Mouse (Mus musculus): ENCODE data around the gene Lrrk1.

Gene Lrrk1

DNA sequence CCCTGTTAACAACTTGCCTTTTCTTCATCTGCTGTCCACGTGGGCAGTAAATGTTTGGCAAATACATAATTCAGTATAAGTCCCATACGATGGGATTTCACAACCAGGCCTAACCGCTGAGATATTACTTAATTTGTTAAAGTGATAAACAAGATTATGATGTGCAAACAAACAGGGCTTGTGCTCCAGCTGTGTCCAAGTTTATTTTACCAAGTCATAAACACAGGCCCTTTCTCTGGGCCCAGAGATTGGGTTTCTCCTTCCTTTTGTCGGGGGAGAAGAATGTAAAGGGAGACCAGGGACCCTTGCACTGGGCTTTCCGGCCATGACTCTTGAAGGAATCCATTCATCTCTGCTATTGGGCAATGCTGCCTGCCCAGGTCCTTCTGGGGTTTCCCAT is 129.2 kb downstream of the Lrrk1 start:
- in situ Hi-C loops (cut with MseI, MboI) = loop anchor here in 1 of 2 experiments (10.0 kb wide), 1 partner anchor 154 kb away; the partner anchor contains the start of gene Chsy1

DNA sequence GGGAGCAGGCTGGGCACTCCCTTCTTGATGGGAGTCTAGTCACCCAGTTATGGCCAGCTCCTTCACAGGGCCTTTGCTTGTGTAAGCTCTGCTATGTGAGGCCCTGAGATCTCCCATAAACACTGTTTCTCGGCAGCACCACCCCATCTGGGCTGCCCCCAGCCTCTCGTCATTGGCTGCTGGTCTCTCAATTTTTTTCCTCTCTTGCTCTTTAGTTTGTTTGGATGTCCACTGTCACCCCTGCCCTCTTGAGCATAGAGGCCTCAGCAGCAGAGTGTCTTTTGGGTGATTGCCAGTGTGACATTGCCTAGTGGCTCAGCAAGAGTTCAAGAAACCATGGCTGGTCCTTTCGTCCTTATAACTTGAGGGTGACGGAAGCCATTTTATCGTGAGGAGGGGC is 130.9 kb downstream of the Lrrk1 start:
- in situ Hi-C loops (cut with MseI, MboI) = loop anchor here in 1 of 2 experiments (10.0 kb wide), 1 partner anchor 152 kb away; the partner anchor contains the start of gene Chsy1

DNA sequence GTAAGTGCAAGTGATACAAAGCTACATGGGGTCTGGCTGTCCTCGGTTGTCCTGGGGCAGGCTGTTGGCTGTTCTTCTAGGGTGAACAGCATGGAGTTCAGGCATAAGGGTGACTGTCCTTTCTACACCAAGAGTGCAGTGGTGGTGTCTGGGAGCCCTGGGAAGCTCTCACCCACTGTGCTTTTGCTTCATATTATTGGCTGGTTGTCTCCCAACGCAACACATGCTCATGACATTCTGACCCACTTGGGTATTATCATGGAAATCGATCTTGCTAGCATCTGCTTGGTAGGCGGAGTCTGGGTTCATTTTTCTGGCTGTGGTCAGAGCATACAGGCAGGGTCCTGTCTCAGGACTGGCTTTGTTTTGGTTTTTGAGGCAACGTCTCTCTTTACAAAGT is 131.7 kb downstream of the Lrrk1 start:
- in situ Hi-C loops (cut with MseI, MboI) = loop anchor here in 1 of 2 experiments (10.0 kb wide), 1 partner anchor 152 kb away; the partner anchor contains the start of gene Chsy1

DNA sequence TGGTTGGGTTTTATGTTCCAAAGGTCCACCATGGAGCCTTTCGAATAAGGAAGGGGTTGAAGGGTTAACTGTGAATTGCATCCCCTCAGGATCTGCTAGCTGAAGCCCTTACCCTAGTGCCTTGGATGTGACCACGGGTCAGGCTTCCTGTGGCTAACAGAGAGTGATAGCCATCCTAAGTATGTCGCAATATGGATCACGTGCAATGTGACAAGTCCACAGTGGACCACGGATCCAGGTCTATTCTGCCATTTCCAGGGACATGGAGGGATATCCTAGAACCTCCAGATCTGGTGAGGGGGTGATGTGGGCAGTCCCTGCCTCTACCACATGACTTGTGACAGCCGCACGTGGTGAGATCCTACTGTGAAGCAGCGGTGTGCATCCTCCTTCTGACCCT is 133.2 kb downstream of the Lrrk1 start:
- in situ Hi-C loops (cut with MseI, MboI) = loop anchor here in 1 of 2 experiments (10.0 kb wide), 1 partner anchor 150 kb away; the partner anchor contains the start of gene Chsy1

DNA sequence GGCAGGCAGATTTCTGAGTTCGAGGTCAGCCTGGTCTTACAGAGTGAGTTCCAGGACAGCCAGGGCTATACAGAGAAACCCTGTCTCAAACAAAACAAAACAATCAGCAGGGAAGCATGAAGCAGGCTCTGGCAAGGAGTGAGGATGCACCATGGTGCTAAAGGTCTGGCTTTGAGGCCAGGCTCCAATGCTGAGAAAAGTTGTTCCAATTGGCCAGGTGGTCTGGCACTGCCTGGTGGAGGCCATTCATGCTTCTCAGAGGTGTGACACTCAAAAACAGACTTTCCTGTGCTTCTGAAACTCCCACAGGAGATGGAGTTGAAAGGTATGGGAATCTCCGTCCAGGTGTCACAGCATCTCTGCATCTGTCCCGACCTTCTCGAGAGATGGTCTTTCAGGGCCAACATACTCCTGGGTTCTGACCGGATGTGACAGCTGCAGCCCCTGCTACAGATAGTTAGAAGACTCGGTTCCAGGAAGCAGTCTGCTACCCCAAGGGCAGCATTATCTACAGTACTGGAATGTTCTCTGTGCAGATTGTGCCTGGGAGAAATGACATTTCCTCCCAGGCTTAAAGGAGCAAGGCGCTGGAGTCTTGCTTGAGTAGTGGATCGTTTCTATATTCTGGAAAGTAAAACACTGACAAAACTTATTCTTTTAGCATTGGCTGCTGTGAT is 134.0 kb downstream of the Lrrk1 start:
- in situ Hi-C loops (cut with MseI, MboI) = loop anchor here in 1 of 2 experiments (10.0 kb wide), 1 partner anchor 149 kb away; the partner anchor contains the start of gene Chsy1

DNA sequence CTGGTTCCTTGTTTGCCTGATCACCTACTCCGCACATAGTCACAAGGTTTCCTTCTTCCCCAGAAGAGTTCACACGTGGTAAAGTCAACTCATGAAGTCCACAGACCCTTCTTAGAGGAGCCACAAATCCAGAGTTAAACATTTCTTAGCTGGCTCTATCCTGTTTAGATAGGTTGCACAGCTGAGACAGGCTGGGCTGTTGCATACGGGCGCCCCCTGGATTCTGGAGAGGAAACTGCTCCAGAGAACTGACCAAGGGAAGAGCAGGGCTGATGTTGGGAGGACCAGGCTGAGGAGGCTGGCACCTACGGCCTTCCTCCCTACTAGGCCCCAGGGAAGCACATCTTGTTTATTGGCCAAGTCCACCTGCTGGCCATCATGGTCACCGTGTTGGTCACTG is 138.1 kb downstream of the Lrrk1 start:
- in situ Hi-C loops (cut with MseI, MboI) = loop anchor here in 1 of 2 experiments (10.0 kb wide), 1 partner anchor 145 kb away; the partner anchor contains the start of gene Chsy1

DNA sequence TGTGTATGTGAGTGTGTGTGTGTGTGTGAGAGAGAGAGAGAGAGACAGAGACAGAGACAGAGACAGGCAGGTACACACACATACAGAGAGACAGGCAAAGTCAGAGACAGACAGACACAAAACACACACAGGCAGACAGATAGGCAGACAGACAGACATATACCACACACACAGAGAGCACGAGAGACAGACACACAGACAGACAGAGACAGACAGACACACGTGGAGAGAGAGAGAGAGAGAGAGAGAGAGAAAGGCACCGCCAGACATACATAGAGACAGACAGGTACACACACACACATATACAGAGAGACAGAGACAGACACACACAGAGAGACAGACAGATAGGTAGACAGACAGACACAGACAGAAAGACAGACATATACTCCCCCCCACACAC is 138.7 kb downstream of the Lrrk1 start:
- in situ Hi-C loops (cut with MseI, MboI) = no loop called here

DNA sequence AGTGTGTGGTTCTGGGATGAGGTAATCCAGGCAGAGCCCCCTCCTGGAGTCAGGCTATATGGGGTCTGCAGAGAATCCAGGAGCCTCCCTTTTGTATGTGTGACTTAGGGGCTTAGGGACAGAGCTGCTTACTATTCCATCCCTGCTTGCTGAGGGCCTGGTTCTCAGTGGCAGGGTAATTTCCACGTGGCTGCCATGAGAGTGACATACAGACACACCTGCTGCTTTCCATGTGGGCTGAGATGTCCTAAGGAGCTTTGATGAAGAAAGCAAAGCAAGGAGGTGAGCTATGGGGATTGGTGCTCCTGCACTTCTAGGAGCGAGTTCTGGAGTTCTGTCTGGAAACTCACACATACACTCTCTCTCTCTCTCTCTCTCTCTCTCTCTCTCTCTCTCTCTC is 139.1 kb downstream of the Lrrk1 start:
- in situ Hi-C loops (cut with MseI, MboI) = no loop called here

DNA sequence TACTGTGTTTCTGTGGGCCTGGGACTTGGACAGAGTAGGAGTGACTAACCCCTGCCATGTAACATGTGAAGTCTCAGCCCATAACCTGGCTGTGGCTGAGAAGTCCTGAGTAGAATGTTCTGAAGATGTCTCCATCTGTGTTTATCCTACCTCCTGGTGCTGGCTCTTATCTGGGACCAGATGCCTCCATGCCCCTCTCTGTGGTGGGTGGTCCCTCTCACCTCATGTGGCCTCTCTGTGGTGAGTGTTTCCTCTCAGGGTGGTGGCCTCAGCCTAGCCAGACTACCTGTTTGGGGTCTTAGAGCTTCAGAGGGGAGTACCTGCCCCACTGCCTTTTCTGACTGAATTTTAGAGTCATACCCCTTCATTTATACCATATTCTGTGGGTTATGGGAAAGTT is 139.9 kb downstream of the Lrrk1 start:
- in situ Hi-C loops (cut with MseI, MboI) = no loop called here

DNA sequence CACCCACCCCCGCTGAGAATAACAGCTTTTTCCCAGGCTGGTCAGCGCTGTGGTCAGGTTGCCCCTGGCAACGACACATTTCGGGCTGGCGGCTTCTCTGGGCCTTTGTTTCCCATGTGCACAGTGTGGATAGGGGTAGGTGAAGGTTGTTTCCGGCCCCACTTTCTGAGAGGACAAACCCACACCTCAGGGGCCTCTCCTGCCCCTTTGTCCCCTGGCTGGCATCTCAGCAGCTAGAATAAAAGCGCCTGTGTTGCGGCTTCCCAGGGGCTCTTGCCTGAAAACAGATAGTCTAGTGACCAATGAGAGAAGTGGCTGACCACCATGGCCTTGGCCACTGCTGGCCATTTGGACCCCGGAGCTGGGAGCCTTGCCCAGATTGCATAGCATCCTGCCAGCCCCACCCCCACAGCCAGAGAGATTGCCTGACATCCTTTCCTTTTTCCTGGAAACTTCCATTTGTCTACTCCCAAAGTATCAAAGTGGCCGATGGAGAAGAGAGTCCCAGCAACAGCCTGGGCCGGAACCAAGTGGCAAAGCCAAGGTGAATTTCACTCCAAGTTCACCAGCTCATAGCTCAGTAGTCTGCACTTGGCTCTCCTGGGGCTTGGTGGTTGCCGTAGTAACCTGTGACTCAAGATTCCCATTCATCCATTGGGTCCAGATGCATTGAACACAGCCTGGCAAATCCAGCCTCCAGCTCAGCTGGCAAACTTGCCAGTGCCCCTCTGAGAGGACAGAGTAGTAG is 140.7 kb downstream of the Lrrk1 start:
- in situ Hi-C loops (cut with MseI, MboI) = no loop called here

DNA sequence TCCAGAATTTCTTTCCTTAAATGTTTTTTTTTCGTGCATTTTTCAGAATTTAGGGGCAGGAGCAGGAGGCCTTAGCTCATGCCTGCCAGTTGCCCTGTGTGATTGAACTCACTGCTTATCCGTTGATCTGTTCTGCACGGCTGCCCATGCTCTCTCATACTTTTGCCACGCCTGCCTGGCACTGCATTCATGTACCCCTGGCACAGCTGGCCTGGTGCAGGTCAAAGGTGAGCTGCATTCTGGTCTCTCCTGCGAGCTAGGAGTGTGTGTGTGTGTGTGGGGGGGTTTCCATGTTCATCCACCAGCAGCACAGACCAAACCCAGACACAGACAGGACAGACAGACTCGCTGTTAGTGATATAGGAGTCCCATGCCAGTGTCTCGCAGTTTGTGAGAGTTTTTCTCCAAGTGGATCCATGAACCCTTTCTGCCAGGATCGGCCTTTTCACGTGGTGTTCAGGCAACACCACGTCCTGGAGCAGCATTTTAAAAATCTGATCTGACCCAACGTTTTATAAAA is 141.4 kb downstream of the Lrrk1 start:
- in situ Hi-C loops (cut with MseI, MboI) = no loop called here

DNA sequence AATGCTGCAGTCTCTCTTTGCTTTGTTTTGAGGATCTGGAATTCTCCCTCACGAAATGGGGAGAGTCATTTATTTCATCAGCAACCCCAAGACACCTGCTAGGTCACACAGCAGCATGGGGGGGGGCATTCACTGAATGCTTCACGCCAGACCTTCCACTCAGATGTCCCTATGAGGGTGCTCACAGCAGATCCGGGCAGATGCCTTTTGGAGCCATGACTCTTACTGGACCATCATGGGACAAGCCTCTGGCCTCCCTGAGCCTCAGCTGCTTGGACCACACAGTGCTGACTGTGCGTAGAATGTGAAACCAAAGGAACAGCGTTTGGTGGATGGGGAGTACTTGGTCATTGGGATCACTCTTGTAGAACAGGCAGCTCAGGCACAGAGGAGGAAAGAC is 142.5 kb downstream of the Lrrk1 start:
- in situ Hi-C loops (cut with MseI, MboI) = no loop called here

DNA sequence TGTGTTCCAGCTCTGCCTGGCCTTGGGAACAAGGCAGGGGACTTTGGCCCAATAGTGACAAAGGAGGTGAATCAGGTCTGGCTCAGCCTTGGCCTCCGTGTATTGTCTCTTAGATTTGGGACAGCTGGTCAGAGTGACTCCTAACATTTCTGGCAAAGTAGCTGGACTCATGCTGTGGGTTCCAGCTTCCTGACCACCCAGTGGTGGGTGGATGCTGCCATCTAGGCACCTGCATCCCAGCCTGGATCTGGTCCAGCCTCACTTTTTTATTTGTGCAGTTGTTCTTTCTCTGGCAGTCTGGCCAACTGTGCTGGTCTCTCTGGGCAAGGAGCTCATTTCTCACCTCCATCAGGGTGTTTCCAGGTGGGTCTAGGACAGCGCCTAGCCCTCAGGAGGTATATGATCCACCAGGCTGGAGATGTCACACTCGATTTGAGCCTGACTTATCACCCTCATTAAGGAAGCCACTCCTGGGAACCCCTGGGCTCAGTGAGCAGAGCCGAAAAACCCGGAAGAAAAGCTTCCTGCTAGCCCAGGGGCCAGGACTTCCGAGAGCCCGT is 144.3 kb downstream of the Lrrk1 start:
- in situ Hi-C loops (cut with MseI, MboI) = no loop called here

DNA sequence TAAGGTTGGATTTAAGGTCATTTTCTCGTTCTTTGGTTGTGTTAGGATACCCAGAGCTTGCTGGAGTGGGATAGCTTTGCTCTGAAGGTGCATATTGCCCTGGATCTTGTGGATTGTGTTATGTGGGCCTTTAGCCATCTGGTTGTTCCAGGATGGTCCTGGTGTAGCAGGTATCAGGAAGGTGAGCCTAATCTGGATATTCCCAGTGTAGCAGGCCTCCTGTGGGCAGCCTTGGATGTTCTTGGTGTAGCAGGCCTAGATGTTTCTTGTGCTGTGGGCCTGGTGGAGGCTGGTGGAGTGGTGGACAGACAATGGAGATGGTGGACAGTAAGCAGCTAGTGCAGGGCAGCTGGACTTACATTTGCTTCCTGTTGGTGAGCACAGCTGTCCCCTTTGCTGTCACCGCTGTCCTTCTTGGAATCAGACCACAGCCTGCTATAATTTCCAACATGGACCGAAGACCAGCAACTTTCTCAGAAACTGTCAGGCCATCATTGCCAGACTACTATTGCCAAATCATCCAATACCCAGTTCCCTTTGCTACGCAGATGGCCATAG is 146.2 kb downstream of the Lrrk1 start:
- in situ Hi-C loops (cut with MseI, MboI) = no loop called here

DNA sequence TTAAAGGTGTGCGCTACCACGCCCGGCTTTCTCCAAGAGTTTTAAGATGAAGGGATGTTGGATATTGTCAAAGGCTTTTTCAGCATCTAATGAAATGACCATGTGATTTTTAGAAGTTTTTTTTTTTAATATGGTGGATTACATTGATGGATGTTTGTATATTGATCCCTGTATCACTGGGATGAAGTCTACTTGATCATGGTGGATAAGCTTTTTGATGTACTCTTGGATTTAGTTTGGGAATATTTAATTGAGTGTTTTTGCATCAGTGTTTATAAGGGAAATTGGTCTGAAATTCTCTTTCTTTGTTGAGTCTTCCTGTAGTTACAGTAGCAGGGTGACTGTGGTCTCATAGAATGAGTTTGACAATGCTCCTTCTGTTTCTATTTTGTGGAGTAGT is 150.0 kb downstream of the Lrrk1 start:
- in situ Hi-C loops (cut with MseI, MboI) = no loop called here

DNA sequence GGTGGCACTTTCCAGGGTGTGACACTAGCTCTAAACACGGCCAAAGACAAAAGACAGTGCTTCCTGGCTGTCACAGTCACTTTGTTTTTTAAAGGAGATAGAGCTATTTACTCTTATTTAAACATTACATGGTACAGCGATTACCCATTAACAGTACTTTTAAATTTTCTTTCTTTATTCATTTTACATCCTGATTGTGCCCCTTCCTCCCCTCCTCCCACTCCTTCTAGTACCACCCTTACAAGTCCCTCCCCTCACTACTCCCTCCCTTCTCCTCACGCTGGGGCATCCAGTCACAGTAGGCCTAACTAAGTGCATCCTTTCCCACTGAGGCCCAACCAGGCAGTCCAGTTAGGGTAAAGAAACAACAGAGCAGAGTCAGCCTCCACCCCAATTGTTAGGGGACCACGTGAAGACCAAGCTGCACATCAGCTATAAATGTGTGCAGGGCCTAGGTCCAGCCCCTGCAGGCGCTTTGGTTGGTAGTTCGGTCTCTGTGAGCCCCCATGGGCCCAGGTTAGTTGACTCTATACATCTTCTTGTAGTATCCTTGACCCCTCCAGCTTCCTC is 154.1 kb downstream of the Lrrk1 start:
- in situ Hi-C loops (cut with MseI, MboI) = no loop called here

DNA sequence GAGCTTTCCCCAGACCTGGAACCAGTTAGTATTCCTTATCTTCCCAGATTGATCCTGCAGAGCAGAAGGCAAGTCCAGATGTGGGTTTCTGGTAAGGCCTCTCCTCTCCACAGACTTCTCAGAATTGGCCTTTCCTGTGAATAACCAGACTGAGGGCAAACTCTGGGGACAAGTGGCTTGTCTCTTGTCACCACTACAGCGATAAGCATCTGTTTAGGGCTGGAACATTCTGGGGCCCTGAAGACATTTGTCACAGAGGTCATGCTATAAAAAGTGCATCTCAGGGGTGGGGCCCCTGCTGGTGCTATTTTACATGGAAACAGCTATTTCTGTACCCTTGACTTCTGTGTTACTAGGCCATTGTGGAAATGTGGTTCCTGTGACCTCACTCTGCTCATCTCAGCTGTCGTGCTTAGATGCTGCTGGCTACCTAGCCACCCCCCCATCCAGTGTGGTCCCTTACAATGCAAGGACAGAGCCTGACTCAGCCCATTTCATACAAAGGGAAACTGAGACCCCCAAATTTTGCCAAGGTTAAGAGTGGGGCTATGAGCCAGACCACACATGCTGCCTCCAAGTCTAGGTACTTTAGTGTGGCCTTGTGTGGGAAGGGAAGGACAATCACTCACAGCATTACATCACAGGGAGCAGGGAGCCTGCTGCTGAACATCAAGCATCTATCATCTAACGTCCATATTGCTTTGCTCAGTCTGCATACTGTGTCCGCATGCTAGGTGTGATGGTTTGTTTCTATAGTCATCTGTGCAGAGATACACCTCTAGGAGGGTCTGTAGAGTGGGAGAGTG is 154.8 kb downstream of the Lrrk1 start:
- in situ Hi-C loops (cut with MseI, MboI) = no loop called here

DNA sequence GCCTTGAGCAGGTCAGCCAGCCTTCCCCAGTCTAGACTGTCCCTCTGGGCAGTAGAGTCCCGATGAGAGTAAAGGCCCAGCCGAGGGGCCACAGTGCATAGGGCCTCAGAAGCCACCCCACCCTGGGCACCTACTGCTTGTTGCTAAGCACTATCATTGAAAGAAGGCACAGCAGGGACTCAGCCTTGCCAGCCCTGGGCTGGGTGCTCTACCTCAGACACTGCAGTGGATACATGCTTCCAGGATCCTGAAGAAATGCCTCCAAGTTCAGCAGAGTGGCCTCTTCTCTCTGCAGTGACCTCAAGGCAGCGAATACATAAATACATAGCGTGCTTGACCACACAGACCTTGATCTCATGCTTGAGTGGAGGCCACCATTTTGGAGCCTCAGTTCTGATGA is 156.3 kb downstream of the Lrrk1 start:
- in situ Hi-C loops (cut with MseI, MboI) = no loop called here

DNA sequence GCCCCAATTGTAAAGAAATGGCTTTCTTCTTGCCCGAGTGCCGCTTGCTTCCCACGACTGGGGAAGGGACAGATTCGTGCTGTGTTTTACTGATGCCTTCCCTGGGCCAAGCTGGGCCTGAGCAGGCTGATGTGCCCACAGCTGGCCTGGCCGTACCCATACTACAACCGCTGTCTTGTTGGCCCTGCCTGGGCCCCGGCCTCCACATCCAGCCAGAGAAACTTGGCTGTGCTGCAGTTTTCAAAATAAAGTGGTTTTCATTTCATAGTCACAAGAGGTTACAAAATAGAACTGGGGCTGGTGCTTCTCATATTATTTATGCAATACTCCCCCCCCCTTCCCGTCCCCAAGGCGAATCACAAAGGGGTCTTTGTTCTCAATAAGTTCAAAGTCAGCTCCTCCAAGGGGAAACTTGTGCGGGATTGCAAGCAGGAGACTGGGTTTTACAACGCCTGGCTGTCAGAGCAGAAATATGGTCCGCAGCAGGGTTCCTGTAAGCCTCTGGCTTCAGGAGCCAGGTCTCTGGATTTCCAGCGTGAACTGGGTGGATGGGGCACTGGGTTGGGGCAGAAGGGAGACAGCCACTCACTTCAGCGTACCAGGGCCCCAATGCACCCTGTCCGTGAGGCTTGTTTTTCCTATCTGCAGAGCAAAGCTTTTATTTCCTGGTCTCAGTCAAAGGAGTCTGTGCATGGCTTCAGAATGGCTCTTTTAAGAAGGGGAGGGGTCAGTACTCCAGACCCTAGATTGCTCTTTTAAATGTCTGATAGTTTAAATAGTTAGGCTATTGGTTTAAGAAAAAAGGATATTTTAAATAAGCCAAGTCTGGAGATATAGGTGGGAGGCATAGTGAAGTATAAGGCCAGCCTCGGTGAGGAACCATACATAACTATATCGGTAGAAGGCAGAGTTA is 157.3 kb downstream of the Lrrk1 start:
- in situ Hi-C loops (cut with MseI, MboI) = no loop called here

DNA sequence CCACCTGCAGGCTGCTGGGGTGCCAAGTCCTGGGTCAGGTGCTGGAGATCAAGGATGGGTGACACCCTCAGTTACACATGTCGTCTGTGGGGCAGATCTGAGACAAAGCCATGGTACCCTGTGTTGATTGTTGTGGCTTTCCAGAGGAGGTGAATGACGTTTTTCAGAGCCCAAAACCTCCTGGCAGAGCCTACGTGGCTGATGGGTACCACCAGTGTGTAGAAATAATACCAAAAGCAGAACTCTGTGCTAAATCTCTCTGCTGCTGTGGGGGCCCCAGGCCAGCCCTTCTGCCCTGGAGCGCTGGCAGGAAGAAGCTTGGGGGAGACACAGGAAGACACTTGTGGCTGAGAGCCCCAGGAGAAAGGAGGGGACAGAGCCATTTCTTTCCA is 157.9 kb downstream of the Lrrk1 start:
- in situ Hi-C loops (cut with MseI, MboI) = no loop called here

All from mouse trophoblast stem cell (cell line).